Mouse (Mus musculus): ENCODE results near the gene Zmpste24. TPM values are rescaled to one million over a fixed set of nuclear protein-coding genes. Genes with fewer than 3 reads are reported as not detected.

Zmpste24 gene
- polyA plus RNA-seq (2014; fragmentation: Nextera tagmentation; extraction: Ambion mirVana): 27.1 and 29.2 TPM in 2 replicates

DNA sequence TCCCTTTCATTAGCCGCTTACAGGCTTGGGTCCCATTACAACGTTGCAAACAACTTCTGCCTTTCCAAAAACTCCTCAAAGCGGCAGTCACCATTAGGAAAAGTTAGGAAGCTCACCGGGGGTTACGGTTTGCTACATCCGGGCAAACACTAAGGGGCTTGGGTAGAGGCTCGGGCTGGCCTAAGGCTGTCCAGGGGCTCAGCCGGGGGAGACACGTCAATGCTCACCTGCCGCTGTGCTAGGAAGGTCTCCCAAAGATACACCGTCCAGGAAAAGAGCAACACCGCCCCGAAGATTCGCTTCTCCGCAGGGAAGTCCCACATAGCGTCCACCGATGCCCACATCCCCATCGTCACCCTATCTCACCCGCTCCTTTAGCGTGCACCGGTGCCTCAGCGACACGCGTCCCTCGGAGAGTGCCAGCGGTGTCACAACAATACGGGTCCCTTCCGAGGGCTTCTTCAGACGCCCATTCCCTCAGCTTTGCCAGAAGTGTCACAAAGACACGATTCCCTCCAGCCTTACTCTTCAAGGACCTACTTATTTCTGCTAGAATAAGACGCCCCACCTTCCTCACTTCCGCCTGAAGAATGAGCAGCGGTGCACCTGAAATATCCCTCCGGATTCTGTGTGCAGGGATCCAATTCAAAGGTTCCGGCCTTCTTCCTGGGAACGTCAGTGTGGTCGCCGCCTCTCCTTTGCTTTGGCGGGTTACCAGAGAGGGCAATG is at the start of gene Zmpste24:
TSS of gene Zmpste24 (minus strand) at position 592 of the 729 bp plus-strand sequence.
- peak; percentile 96 for DNase-seq
- H3K4me3 ChIP-seq (ENCODE audit: low read depth, low read length): peak within 1 kb of the TSS; percentile 79
- H3K4me2 ChIP-seq: peak within 1 kb of the TSS; percentile 74
- TF ChIP-seq CTCF (IDR thresholded peaks at IDR 0.05; ENCODE audit: low read depth): no peak
- no peaks in the 10 kb centered on the region for H3K9me3 ChIP-seq (ENCODE audit: low read depth, low read length)
- peak; percentile 93 for ATAC-seq (ENCODE audit: insufficient read depth)
- WGBS: under 1% methylated on average over 39 of the region's 39 CpGs
- peak within 1 kb of the TSS; percentile 78 for H3K9ac ChIP-seq
- H3K36me3 ChIP-seq (ENCODE audit: insufficient read depth): peaks cover 22% of the 10 kb centered on the region
- H3K4me1 ChIP-seq (ENCODE audit: insufficient read depth): peaks cover 5% of the 10 kb centered on the region; the same call in 1 of the 2 replicates
- H3K27me3 ChIP-seq (ENCODE audit: insufficient read depth, low read length): no peaks in the 10 kb centered on the region
- no peak within 1 kb of the TSS for H3K27ac ChIP-seq (ENCODE audit: low read depth)

DNA sequence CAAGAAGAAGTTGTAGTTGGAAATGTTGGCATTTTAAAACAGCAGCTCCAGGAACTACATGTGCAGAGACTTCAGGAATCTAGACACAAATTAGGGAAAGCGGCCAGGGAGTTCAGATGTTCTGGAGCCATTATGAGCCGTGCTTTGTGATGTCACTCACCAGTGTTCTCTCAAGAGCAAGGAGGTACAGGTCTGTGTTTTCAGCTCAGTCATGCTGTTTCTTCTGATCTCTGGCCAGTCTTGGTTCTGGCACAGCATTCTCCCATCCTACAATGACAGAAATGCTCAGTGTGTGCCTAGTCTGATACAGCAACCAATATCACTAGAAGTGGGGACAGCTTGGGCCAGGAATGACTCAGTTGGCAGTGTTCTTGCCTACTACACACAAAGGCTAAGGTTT is 11.1 kb upstream of the Zmpste24 start, which contains the start of gene Tmco2:
TSS of gene Tmco2 (minus strand) at position 101 of the 400 bp plus-strand sequence.
- DNase-seq (no peak), ATAC-seq (ENCODE audit: insufficient read depth) (no peak)
- no peak within 1 kb of the TSS for H3K4me3 ChIP-seq (ENCODE audit: low read depth, low read length)
- no peaks in the 10 kb centered on the region for H3K9me3 ChIP-seq (ENCODE audit: low read depth, low read length)
- H3K4me2 ChIP-seq: no peak within 1 kb of the TSS
- WGBS: 80% methylated on average over 2 of the region's 2 CpGs
- H3K36me3 ChIP-seq (ENCODE audit: insufficient read depth): no peaks in the 10 kb centered on the region
- no peak within 1 kb of the TSS for H3K27ac ChIP-seq (ENCODE audit: low read depth)
- no peak for TF ChIP-seq CTCF (IDR thresholded peaks at IDR 0.05; ENCODE audit: low read depth)
- H3K9ac ChIP-seq: no peak within 1 kb of the TSS
- H3K4me1 ChIP-seq (ENCODE audit: insufficient read depth): no peaks in the 10 kb centered on the region
- H3K27me3 ChIP-seq (ENCODE audit: insufficient read depth, low read length): no peaks in the 10 kb centered on the region

DNA sequence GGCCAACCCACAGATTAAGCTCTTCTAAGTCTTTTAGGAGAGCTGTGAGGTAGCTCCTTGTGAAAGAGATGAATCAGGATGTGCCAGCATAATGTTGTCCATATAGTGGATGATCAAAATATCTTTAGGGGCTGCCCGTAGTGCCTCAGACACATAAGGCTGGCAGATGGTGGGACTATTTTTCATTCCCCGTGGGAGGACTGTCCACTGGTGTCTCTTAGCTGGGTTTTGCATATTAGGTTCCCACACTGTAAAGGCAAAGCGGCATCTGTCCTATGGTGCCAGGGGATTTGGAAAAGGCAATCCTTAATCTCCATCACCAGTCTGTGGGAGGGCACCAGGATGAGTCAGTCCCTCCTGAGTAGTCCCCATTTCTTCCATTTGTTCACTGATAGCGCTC is 5.3 kb upstream of the Zmpste24 start:
- DNase-seq (no peak), ATAC-seq (ENCODE audit: insufficient read depth) (no peak)
- Histone ChIP-seq H3K27ac (ENCODE audit: low read depth) (no peak overlapping the region), H3K4me2 (no peak overlapping the region), H3K27me3 (ENCODE audit: insufficient read depth, low read length) (no peaks in the 10 kb centered on the region), H3K9ac (no peak overlapping the region), H3K9me3 (ENCODE audit: low read depth, low read length) (no peaks in the 10 kb centered on the region), H3K4me3 (ENCODE audit: low read depth, low read length) (no peak overlapping the region), H3K36me3 (ENCODE audit: insufficient read depth) (no peaks in the 10 kb centered on the region), H3K4me1 (ENCODE audit: insufficient read depth) (no peaks in the 10 kb centered on the region)
- TF ChIP-seq CTCF (IDR thresholded peaks at IDR 0.05; ENCODE audit: low read depth): no peak
- 80% methylated on average over 4 of the region's 4 CpGs for WGBS

DNA sequence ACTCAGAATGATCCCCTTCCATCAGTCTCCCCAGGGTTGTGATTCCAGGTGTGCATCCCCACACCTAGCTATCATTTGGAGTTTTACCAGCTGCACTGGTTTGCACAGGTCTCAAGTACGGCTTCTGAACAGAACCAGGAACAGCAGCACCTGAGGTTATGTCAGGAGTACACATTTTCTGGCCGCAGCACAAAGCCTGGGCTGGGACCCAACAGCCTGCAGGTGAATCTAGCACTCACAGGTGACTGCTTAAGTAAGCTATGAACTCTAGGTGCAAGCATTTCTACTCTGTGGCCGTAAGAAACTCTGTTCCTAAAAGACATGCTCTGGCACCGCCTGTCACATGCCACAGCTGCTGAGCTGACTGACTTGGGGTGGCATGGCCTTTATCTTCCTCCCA is 7.8 kb downstream of the Zmpste24 start:
- Histone ChIP-seq H3K4me1 (ENCODE audit: insufficient read depth) (no peaks in the 10 kb centered on the region), H3K9ac (no peak overlapping the region), H3K36me3 (ENCODE audit: insufficient read depth) (peaks cover 72% of the 10 kb centered on the region), H3K4me2 (no peak overlapping the region), H3K27me3 (ENCODE audit: insufficient read depth, low read length) (no peaks in the 10 kb centered on the region), H3K9me3 (ENCODE audit: low read depth, low read length) (no peaks in the 10 kb centered on the region), H3K4me3 (ENCODE audit: low read depth, low read length) (no peak overlapping the region), H3K27ac (ENCODE audit: low read depth) (no peak overlapping the region)
- DNase-seq (no peak), ATAC-seq (ENCODE audit: insufficient read depth) (no peak)
- TF ChIP-seq CTCF (IDR thresholded peaks at IDR 0.05; ENCODE audit: low read depth): no peak
- WGBS: 84% methylated on average over 4 of the region's 4 CpGs

DNA sequence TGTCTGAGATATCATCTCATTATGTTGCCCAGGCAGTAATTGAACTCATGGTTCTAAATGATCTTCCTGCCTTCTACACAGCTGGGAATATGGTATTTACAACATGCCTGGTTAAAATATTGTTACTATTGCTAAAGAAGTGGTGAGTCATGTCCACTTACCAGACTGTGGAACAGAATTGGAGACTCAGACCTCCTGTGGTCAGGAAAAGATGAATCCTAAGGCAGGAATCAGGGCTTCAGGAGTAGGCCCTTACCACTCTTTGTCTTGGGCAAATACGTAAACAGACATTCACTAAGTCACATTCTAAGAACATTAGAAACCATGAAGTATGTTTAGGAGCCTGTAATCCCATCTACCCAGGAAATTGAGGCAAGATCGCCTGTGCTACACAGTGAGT is 9.3 kb downstream of the Zmpste24 start:
- Histone ChIP-seq H3K9me3 (ENCODE audit: low read depth, low read length) (no peaks in the 10 kb centered on the region), H3K4me3 (ENCODE audit: low read depth, low read length) (no peak overlapping the region), H3K9ac (no peak overlapping the region), H3K27me3 (ENCODE audit: insufficient read depth, low read length) (no peaks in the 10 kb centered on the region), H3K4me2 (no peak overlapping the region), H3K36me3 (ENCODE audit: insufficient read depth) (peaks cover 75% of the 10 kb centered on the region), H3K4me1 (ENCODE audit: insufficient read depth) (no peaks in the 10 kb centered on the region), H3K27ac (ENCODE audit: low read depth) (no peak overlapping the region)
- DNase-seq (no peak), ATAC-seq (ENCODE audit: insufficient read depth) (no peak)
- no peak for TF ChIP-seq CTCF (IDR thresholded peaks at IDR 0.05; ENCODE audit: low read depth)
- 87% methylated on average over 2 of the region's 2 CpGs for WGBS

DNA sequence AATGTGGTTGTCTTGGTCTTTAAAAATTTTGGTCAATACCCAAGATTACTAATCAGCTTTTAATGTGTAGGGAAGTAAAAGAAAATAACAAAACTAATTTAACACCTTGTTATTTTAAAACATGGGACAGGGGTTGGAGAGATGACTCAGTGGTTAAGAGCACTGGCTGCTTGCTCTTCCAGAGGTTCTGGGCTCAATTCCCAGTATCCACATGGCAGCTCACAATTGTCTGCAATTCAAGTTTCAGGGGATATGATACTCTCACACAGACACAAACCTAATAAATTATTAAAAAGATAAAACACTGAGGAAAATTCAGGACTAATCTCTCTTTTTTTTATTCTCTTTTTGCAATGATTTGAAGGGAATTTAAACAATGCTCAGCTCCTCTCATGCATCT is 13.5 kb downstream of the Zmpste24 start:
- Histone ChIP-seq H3K4me1 (ENCODE audit: insufficient read depth) (no peaks in the 10 kb centered on the region), H3K4me3 (ENCODE audit: low read depth, low read length) (no peak overlapping the region), H3K27ac (ENCODE audit: low read depth) (no peak overlapping the region), H3K9ac (no peak overlapping the region), H3K4me2 (no peak overlapping the region), H3K9me3 (ENCODE audit: low read depth, low read length) (no peaks in the 10 kb centered on the region), H3K27me3 (ENCODE audit: insufficient read depth, low read length) (no peaks in the 10 kb centered on the region), H3K36me3 (ENCODE audit: insufficient read depth) (peaks cover 77% of the 10 kb centered on the region)
- no peak for TF ChIP-seq CTCF (IDR thresholded peaks at IDR 0.05; ENCODE audit: low read depth)
- no peak for ATAC-seq (ENCODE audit: insufficient read depth)
- no peak for DNase-seq

DNA sequence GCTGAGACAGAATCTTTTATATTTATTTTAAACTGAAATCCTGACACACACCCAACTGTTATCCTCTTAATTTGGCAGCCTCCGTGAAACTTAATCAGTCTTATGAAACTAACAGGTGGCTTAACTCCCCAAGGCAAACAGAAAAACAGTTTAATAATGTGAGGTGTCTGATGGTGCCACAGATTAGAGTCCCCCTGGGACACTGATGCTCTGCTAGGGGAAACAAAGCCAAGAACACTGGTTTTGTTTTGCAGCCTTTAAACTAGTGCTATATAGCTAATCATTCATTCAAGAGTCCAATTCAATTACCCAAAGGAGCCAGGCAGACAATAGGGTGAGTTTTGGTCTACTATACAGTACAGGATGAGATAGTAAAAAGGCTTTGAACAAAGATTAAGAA is 17.6 kb downstream of the Zmpste24 start:
- 76% methylated on average over 1 of the region's 1 CpGs for WGBS
- H3K27me3 ChIP-seq (ENCODE audit: insufficient read depth, low read length): no peaks in the 10 kb centered on the region
- no peak overlapping the region for H3K27ac ChIP-seq (ENCODE audit: low read depth)
- H3K4me1 ChIP-seq (ENCODE audit: insufficient read depth): no peaks in the 10 kb centered on the region
- no peaks in the 10 kb centered on the region for H3K9me3 ChIP-seq (ENCODE audit: low read depth, low read length)
- ATAC-seq (ENCODE audit: insufficient read depth) (no peak), DNase-seq (no peak)
- H3K36me3 ChIP-seq (ENCODE audit: insufficient read depth): peaks cover 89% of the 10 kb centered on the region
- no peak overlapping the region for H3K4me2 ChIP-seq
- H3K9ac ChIP-seq: no peak overlapping the region
- no peak for TF ChIP-seq CTCF (IDR thresholded peaks at IDR 0.05; ENCODE audit: low read depth)
- H3K4me3 ChIP-seq (ENCODE audit: low read depth, low read length): no peak overlapping the region
